Comparison of ENCODE assay signal across 18 mouse cellular contexts in the genomic region with DNA sequence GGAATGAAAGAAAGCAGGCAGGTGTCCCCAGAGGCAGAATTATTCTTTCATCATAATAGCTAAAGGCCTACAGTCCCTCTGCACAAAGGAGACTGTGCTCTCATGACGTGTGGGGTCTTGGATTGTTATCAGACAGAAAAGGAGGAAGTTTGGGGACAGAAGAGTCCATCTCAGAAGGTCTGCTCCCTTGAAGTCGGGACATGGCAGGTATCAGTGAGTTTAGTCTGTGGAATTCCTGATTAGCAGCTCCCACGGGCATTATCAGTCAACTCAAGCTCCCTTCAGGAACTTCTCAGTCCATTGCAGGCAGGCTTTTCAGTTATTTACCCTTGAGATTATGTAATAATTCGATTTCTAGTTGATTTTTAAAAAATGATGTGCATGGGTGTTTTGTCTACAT.
"Had no signal": no experiment of that assay in that cellular context is flagged by ENCODE, and none has a peak within 500 bp of the region (broad histone marks: within the 10 kb centered on the region; RNA-seq: fewer than 3 reads in every experiment).

No protein-coding gene starts in this region.

- H3K27ac ChIP-seq: midbrain, embryonic 12.5 days; neural tube, embryonic 13.5 days; neural tube, embryonic 15.5 days had no signal

- H3K27me3 ChIP-seq: neural tube, embryonic 13.5 days; neural tube, embryonic 15.5 days had no signal

- H3K9me3 ChIP-seq: midbrain, embryonic 12.5 days; neural tube, embryonic 13.5 days; neural tube, embryonic 15.5 days had no signal

- H3K9ac ChIP-seq: lung, embryonic 14.5 days; midbrain, embryonic 12.5 days; neural tube, embryonic 13.5 days; neural tube, embryonic 15.5 days had no signal

- DNase-seq: lung, adult 18-20 months; lung, embryonic 14.5 days; lung, postnatal 10 days; lung, postnatal 4 days; midbrain, embryonic 14.5 days; retina, postnatal 1 day; right cerebral cortex, adult 18-20 months; right cerebral cortex, postnatal 25 days; right cerebral cortex, postnatal 4 days; spleen, adult 18-20 months; thymus, adult 18-20 months; thymus, postnatal 14 days; thymus, postnatal 36 days had no signal

- ATAC-seq: midbrain, embryonic 16.5 days had no signal

- H3K4me1 ChIP-seq: midbrain, embryonic 12.5 days; neural tube, embryonic 13.5 days; neural tube, embryonic 15.5 days had no signal

- H3K4me2 ChIP-seq: lung, embryonic 14.5 days; midbrain, embryonic 12.5 days; neural tube, embryonic 13.5 days; neural tube, embryonic 15.5 days had no signal

- H3K4me3 ChIP-seq: midbrain, embryonic 12.5 days; myocyte; neural tube, embryonic 13.5 days; neural tube, embryonic 15.5 days had no signal

- H3K36me3 ChIP-seq: midbrain, embryonic 12.5 days; neural tube, embryonic 13.5 days; neural tube, embryonic 15.5 days had no signal
